Mouse (Mus musculus) lung, postnatal 0 days (tissue): ENCODE data around the gene Tnr. TPM values are rescaled to one million over a fixed set of nuclear protein-coding genes. Genes with fewer than 3 reads are reported as not detected.

ENCODE experiments used
- ATAC-seq: fragments of 200-750 bp; cut with Nextera tagmentation; 2 replicates; pipeline ENCODE4 v1.8.0; 2017; ENCODE audit warnings: moderate library complexity
- DNase-seq: peaks from one replicate; pipeline ENCODE4 v3.0.0-alpha.2; 2016; ENCODE audit warnings: low spot score
- H3K27ac ChIP-seq: fragments of 300-500 bp; sonication (generic); 2 replicates; pipeline ENCODE4 v1.5.1; 2014; ENCODE audit warnings: antibody characterized with exemption, mild to moderate bottlenecking, low read length, mixed read lengths
- H3K27me3 ChIP-seq: fragments of 300-500 bp; sonication (generic); replicated peaks from 2 replicates; pipeline ENCODE4 v1.6.1; 2014; ENCODE audit warnings: low read length, mixed read lengths; ENCODE audit not compliant: insufficient read depth
- H3K36me3 ChIP-seq: fragments of 300-500 bp; sonication (generic); 2 replicates; pipeline ENCODE4 v1.6.1; 2014; ENCODE audit warnings: low read length, mixed read lengths; ENCODE audit not compliant: insufficient read depth
- H3K4me1 ChIP-seq: fragments of 300-500 bp; sonication (generic); 2 replicates; pipeline ENCODE4 v1.6.1; 2014; ENCODE audit warnings: antibody characterized with exemption, low read depth, low read length, mixed read lengths; ENCODE audit not compliant: insufficient read depth
- H3K4me2 ChIP-seq: fragments of 300-500 bp; sonication (generic); replicated peaks from 2 replicates; pipeline ENCODE4 v1.6.1; 2014; ENCODE audit warnings: low read depth, mild to moderate bottlenecking, low read length, moderate library complexity, mixed read lengths
- H3K4me3 ChIP-seq: fragments of 300-500 bp; sonication (generic); 2 replicates; pipeline ENCODE4 v1.5.1; 2014; ENCODE audit warnings: low read depth, low read length
- H3K9ac ChIP-seq: fragments of 300-500 bp; sonication (generic); replicated peaks from 2 replicates; pipeline ENCODE4 v1.6.1; 2014; ENCODE audit warnings: low read depth, mild to moderate bottlenecking
- H3K9me3 ChIP-seq: fragments of 300-500 bp; sonication (generic); 2 replicates; pipeline ENCODE4 v1.6.1; 2016; ENCODE audit warnings: low read length, mixed read lengths
- CTCF ChIP-seq: IDR thresholded peaks from 2 replicates; pipeline ENCODE4 v1.5.1; 2016; ENCODE audit warnings: antibody characterized with exemption, mild to moderate bottlenecking
- EP300 ChIP-seq: IDR thresholded peaks from 2 replicates; pipeline ENCODE4 v1.6.1; 2016; ENCODE audit warnings: antibody characterized with exemption, mild to moderate bottlenecking, control low read depth
- WGBS: fragments of 180-500 bp; shearing (Covaris S2); extraction: QIAGEN DNeasy Blood & Tissue Kit; methylation state at CpG from one replicate; pipeline ENCODE4 v1.1.7; 2014; 5-methylcytosine and 5-hydroxymethylcytosine counted together
- polyA plus RNA-seq: library from polyadenylated mRNA; unstranded; fragments of >200 nt; fragmentation: Nextera tagmentation; extraction: Ambion mirVana; gene quantifications from 2 replicates; pipeline ENCODE4 v1.2.1, GENCODE M21; 2015

Gene Tnr
- polyA plus RNA-seq, 1 experiment from 2014 or later = not detected

DNA sequence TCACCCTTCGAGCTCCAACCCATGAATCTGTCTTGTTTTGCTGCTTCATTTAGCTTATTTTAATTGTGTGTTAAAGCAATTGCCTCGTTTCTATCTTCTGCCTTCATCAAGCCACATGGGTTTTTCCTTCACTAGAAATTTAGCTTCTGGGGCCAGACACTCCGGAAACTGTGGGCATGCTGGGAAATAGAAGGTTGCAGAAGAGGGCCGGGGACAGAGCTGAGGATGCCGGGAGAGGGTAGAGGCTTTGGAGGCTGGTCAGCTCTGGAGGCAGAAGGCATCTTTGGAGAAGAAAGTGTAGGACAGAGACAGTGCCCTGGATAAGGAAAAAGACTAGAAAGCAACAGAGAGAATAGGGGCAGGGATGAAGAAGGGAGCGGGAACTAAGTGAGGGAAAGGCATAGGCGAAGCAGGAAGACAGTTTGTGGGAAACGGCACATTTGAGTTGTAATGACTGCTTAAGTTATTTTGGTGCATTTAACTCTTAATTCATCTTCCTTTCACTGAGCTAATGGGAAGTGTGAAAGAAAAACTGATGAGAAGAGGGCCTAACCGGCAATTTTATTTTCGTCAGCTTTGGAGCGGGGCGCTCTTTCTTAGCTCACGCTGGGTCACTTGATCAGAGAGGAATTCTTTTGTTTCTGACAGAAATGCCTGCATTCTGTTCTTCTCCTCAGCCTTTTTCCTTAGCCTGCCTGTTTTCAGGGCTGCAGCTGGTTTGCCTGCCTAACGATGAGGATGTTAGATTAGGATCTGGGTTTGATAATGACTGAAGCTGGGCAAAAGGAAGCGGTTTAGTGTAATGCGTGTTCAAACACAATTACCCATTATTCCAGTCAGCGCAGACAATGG lies 28.2 kb downstream of the Tnr start:
- Histone ChIP-seq H3K4me3 (no peak overlapping the region), H3K4me2 (no peak overlapping the region), H3K36me3 (no peaks in the 10 kb centered on the region), H3K4me1 (no peaks in the 10 kb centered on the region), H3K9ac (no peak overlapping the region), H3K27me3 (no peaks in the 10 kb centered on the region), H3K9me3 (no peaks in the 10 kb centered on the region), H3K27ac (no peak overlapping the region)
- DNase-seq = no peak
- WGBS = 38% methylated on average over 17 of the region's 17 CpGs
- TF ChIP-seq CTCF (no peak), EP300 (no peak)
- ATAC-seq = no peak

DNA sequence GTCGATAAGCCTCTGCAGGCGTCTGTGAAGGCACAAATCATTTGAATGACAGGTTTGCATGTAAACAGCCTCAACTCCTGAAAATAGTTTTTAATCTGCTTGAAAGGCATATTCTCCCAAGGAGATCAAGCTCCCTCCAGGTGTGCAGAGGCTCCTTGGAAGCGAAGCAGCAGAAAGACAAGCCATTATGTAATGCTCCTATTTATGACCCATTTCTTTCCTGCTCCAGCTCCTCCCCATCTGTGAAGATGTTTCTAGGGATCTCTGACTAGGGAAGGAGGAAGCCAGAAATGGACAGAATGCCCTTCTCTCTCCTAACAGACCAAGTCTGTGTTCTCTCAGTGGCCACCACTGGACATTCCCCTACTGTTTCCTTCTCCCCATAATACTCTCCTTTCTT lies 38.0 kb downstream of the Tnr start:
- H3K36me3 ChIP-seq = no peaks in the 10 kb centered on the region
- H3K27ac ChIP-seq = no peak overlapping the region
- DNase-seq (no peak), ATAC-seq (no peak)
- no peaks in the 10 kb centered on the region for H3K4me1 ChIP-seq
- no peak overlapping the region for H3K4me3 ChIP-seq
- no peaks in the 10 kb centered on the region for H3K9me3 ChIP-seq
- H3K27me3 ChIP-seq = no peaks in the 10 kb centered on the region
- TF ChIP-seq CTCF (no peak), EP300 (no peak)
- WGBS = 59% methylated on average over 3 of the region's 3 CpGs
- H3K9ac ChIP-seq = no peak overlapping the region
- H3K4me2 ChIP-seq = no peak overlapping the region

DNA sequence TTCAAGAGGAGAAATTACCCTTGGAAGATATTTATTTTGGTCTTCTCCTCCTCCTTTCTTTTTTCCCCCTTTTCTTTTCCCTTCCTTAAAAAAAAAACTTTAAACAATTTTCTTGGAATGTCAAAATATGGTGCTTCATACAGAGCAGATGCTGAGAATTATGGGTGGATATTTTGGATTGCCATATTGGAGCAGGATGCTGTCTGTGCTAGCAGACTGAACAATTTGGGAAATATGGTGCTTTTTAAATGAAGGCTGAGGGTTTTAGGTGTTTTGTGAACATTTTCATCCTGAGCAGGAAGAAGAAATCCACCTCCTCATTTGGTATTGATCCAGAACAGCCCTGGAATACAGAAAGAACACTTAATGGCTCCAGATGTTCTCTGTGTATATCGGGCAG lies 41.6 kb downstream of the Tnr start:
- DNase-seq = no peak

DNA sequence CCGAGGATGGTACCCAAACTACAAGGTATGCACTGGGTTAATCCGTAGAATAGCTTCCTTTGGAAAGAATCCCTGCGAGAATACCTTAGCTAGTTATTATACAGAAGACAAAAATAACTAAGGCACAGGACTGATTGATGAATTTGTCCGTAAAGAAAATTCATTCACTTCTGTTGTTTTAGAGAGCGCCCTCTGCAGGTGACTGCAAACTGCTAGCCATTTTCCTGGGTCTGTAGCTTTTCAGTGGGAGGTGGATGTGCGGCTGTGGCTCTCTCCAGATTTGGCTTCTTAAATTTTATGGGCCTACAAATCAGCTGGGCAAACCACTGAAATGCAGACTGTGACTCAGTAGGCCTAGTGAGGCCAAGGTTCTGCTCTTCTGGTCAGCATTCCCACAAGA lies 42.5 kb downstream of the Tnr start:
- no peaks in the 10 kb centered on the region for H3K27me3 ChIP-seq
- H3K9ac ChIP-seq = no peak overlapping the region
- WGBS = 85% methylated on average over 6 of the region's 6 CpGs
- ATAC-seq (no peak), DNase-seq (no peak)
- H3K4me1 ChIP-seq = peaks cover 4% of the 10 kb centered on the region; the same call in 1 of the 2 replicates
- H3K27ac ChIP-seq = no peak overlapping the region
- H3K36me3 ChIP-seq = no peaks in the 10 kb centered on the region
- no peak overlapping the region for H3K4me3 ChIP-seq
- H3K4me2 ChIP-seq = no peak overlapping the region
- H3K9me3 ChIP-seq = no peaks in the 10 kb centered on the region
- TF ChIP-seq EP300 (no peak), CTCF (no peak)

More for the DNA sequence above, 41.6 kb downstream of the Tnr start:
- no peaks in the 10 kb centered on the region for H3K27me3 ChIP-seq
- TF ChIP-seq CTCF = no peak
- TF ChIP-seq EP300 = no peak
- 93% methylated on average over 1 of the region's 1 CpGs for WGBS
- H3K4me3 ChIP-seq = no peak overlapping the region
- H3K9me3 ChIP-seq = no peaks in the 10 kb centered on the region
- H3K4me2 ChIP-seq = no peak overlapping the region
- H3K4me1 ChIP-seq = peaks cover 4% of the 10 kb centered on the region; the same call in 1 of the 2 replicates
- no peak for ATAC-seq
- no peak overlapping the region for H3K27ac ChIP-seq
- H3K9ac ChIP-seq = no peak overlapping the region
- no peaks in the 10 kb centered on the region for H3K36me3 ChIP-seq

DNA sequence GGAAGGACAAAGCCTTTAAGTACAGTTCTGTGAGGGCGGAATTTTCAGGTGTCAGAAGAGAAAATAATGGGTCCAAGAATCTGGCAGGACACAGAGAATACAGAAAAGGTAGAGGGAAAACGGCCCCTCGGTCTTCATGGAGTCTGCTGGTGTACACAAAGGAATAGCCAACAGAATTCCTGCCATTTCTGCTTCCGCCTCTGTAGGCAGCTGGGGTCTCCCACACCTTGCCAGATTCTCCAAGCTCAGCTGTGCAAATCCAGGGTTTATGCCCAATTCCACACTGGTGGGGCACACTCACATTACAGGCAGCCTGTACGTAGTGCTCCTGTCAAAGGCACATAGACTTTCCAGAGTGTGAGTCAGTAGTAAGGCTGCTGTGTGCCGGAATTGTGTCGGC lies 43.6 kb downstream of the Tnr start:
- no peak for TF ChIP-seq EP300
- TF ChIP-seq CTCF = no peak

GRCm38 (mm10) chr1:159570270-159570669 lies 46.7 kb downstream of the Tnr start:
- ATAC-seq = peak; percentile 32
- peak; percentile 8; the same call in 1 of the 2 replicates for TF ChIP-seq EP300
- no peak for TF ChIP-seq CTCF

More for the DNA sequence above, 43.6 kb downstream of the Tnr start:
- no peak overlapping the region for H3K4me2 ChIP-seq
- no peak for DNase-seq
- no peak overlapping the region for H3K27ac ChIP-seq
- H3K36me3 ChIP-seq = no peaks in the 10 kb centered on the region
- no peaks in the 10 kb centered on the region for H3K9me3 ChIP-seq
- WGBS = 69% methylated on average over 7 of the region's 7 CpGs
- no peak overlapping the region for H3K9ac ChIP-seq
- H3K4me1 ChIP-seq = peaks cover 4% of the 10 kb centered on the region; the same call in 1 of the 2 replicates
- H3K4me3 ChIP-seq = no peak overlapping the region
- no peaks in the 10 kb centered on the region for H3K27me3 ChIP-seq
- no peak for ATAC-seq

More at GRCm38 (mm10) chr1:159570270-159570669, 46.7 kb downstream of the Tnr start:
- Histone ChIP-seq H3K9me3 (no peaks in the 10 kb centered on the region), H3K4me2 (0 out of 2 replicates have a peak overlapping the region, but pooled peaks have one; percentile 3), H3K36me3 (no peaks in the 10 kb centered on the region), H3K27me3 (no peaks in the 10 kb centered on the region), H3K9ac (no peak overlapping the region), H3K27ac (no peak overlapping the region), H3K4me1 (peaks cover 4% of the 10 kb centered on the region; the same call in 1 of the 2 replicates), H3K4me3 (no peak overlapping the region)
- WGBS = 5% methylated on average over 8 of the region's 8 CpGs
- peak; percentile 16 for DNase-seq
